ENCODE assay signal across 10 mouse cellular contexts in the genomic region with DNA sequence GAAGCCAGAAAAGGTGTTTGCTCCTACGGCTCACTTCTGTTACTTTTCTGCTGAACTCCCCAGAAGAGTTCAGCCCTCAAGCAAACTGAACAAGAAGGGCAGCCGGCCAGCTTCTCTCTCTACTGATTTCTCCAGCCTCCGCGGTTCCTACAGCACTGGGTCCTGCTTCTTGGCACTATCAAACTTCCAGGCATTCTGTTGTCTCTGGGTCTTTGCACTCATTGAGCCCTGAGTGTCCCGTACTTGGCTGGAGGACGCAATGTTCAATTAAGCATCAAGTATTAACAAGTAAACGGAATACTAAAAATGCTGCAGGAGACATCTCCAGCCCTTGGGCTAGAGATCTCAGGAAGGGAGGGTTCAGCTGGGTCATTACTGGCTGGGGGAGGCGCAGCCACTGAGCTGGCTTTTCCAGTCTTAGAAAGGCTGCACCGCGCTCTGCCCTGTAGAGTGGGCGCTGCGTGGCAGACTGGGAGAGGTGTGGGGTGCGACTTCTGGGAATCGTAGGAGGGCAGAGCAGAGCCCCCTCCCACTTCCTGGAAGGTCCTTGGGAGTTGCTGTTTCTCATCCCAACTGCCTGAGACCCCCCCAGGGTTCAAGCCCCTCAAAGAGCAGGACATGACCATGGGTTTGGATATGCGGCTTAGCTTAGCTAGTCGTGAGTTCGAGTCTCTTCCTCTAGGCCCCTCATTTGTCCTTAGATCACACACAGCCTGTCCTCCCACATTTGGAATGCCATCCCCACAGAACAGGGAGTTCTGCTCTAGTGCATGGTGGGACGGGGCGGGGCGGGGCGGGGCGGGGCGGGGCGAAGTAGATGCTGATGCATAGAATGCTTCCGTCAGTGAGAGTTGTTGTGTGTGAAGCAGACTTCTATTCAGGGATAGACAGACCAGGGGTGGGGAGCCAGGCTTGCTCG. TPM values are rescaled to one million over a fixed set of nuclear protein-coding genes. Genes with fewer than 3 reads are reported as not detected.
DNase-seq lines count a peak whose midpoint lies in the region; ATAC-seq lines count a peak whose summit lies in the region.
"Had no signal": no experiment of that assay in that cellular context is flagged by ENCODE, and none has a peak within 500 bp of the region (broad histone marks: within the 10 kb centered on the region; RNA-seq: fewer than 3 reads in every experiment).

No protein-coding gene starts in this region.

- WGBS in kidney, embryonic 14.5 days: 38% methylated on average over 26 of the region's 26 CpGs
- 44% methylated on average over 26 of the region's 26 CpGs for WGBS in intestine, embryonic 16.5 days

- H3K9ac ChIP-seq in kidney, embryonic 14.5 days (ENCODE audit: low read depth, low read length): no peak overlapping the region
- no peak overlapping the region for H3K9ac ChIP-seq in intestine, embryonic 16.5 days (ENCODE audit: low read depth, low read length)

- peak overlapping the region; percentile 21; the same call in 1 of the 2 replicates for H3K4me2 ChIP-seq in kidney, embryonic 14.5 days (replicated peaks; ENCODE audit: low read depth, low read length)
- H3K4me2 ChIP-seq in intestine, embryonic 16.5 days (ENCODE audit: low read depth, low read length): no peak overlapping the region

- no peak overlapping the region for H3K4me3 ChIP-seq in kidney, embryonic 14.5 days (ENCODE audit: low read length)
- no peak overlapping the region for H3K4me3 ChIP-seq in intestine, embryonic 16.5 days (ENCODE audit: low read length)

- 0 out of 2 replicates have a peak, but pooled peaks have one; percentile 64 for ATAC-seq in kidney, embryonic 14.5 days (ENCODE audit: low FRiP score, low TSS enrichment)
- ATAC-seq in intestine, embryonic 16.5 days: peak; percentile 50; the same call in 1 of the 2 replicates
- no peak for ATAC-seq in erythroid progenitor cell, adult 5-6 weeks (replicated peaks; ENCODE audit: low FRiP score, poor library complexity, severe bottlenecking)
- ATAC-seq: Patski had no signal

- intact Hi-C loops in gastrocnemius, postnatal 14 days (cut with DNase I; ENCODE audit: low total_unique reads): no loop called here

- 0 out of 2 replicates have a peak, but pooled peaks cover 5% of the 10 kb centered on the region for H3K4me1 ChIP-seq in kidney, embryonic 14.5 days (ENCODE audit: control insufficient read depth, insufficient read depth, low read length)
- no peaks in the 10 kb centered on the region; the same call in 1 of the 2 replicates for H3K4me1 ChIP-seq in intestine, embryonic 16.5 days (ENCODE audit: control insufficient read depth, insufficient read depth, low read length)

- no peaks in the 10 kb centered on the region for H3K27me3 ChIP-seq in kidney, embryonic 14.5 days (ENCODE audit: control insufficient read depth, insufficient read depth, low read length)
- H3K27me3 ChIP-seq in intestine, embryonic 16.5 days (replicated peaks; ENCODE audit: control insufficient read depth, insufficient read depth, low read length): no peaks in the 10 kb centered on the region
- H3K27me3 ChIP-seq: Patski had no signal

- no peak overlapping the region for H3K27ac ChIP-seq in kidney, embryonic 14.5 days (ENCODE audit: low read depth, low read length)
- H3K27ac ChIP-seq in intestine, embryonic 16.5 days (ENCODE audit: low read length): no peak overlapping the region

- no peak for DNase-seq in kidney, postnatal 4 days
- peak; percentile 65 for DNase-seq in ES-CJ7 (ENCODE audit: low read depth, low spot score)
- peak; percentile 80 for DNase-seq in ZHBTc4 (ENCODE audit: low read depth, low spot score)
- no peak for DNase-seq in left cerebral cortex, adult 11 months (ENCODE audit: low spot score)
- DNase-seq in gastrocnemius, postnatal 14 days: no peak
- DNase-seq: gastrocnemius, postnatal 10 days had no signal

- H3K9me3 ChIP-seq in kidney, embryonic 14.5 days (ENCODE audit: control insufficient read depth, low read length): no peaks in the 10 kb centered on the region
- no peaks in the 10 kb centered on the region for H3K9me3 ChIP-seq in intestine, embryonic 16.5 days (ENCODE audit: control insufficient read depth, low read length)

- H3K36me3 ChIP-seq in kidney, embryonic 14.5 days (ENCODE audit: control insufficient read depth, insufficient read depth, low read length): no peaks in the 10 kb centered on the region
- no peaks in the 10 kb centered on the region for H3K36me3 ChIP-seq in intestine, embryonic 16.5 days (ENCODE audit: control insufficient read depth, insufficient read depth, low read length)

RNA-seq across cellular contexts. Expression of a gene that starts 13.4 kb away (rescaled TPM):
- 577 and 698 TPM in 2 replicates for polyA plus RNA-seq in kidney, embryonic 14.5 days (2014; fragmentation: Nextera tagmentation; extraction: Ambion mirVana)
- 333 and 353 TPM in 2 replicates for polyA plus RNA-seq in intestine, embryonic 16.5 days (2015; fragmentation: Nextera tagmentation; extraction: Ambion mirVana)
- total RNA-seq in erythroid progenitor cell, adult 5-6 weeks (2015; ENCODE audit: low replicate concordance): 37.5 and 40.7 TPM in 2 replicates
- 10.3 and 13.1 TPM in 2 replicates for total RNA-seq in erythroid progenitor cell, adult 5-6 weeks (2017; ENCODE audit: low replicate concordance)
- 1 to 10 TPM; 6.5 to 8.0 TPM for total RNA-seq in gastrocnemius, postnatal 14 days (2021)

Comparison
In these comparisons a context has a peak if more than half of its experiments do, and no peak if none do; other contexts are left out.
1. DNase-seq: peak in ES-CJ7 (single experiment) and ZHBTc4 (single experiment); none in kidney, postnatal 4 days (0 of 2), left cerebral cortex, adult 11 months (single experiment) and gastrocnemius, postnatal 14 days (single experiment).